Mouse (Mus musculus): Measurements from ENCODE around the gene Cers1. TPM values are rescaled to one million over a fixed set of nuclear protein-coding genes. Genes with fewer than 3 reads are reported as not detected.

Gene Cers1
- polyA plus RNA-seq, 1 experiment from 2014 or later = 20.8 TPM

- Histone ChIP-seq H3K27me3 (replicated peaks; ENCODE audit: control insufficient read depth, insufficient read depth, low read length) (no peaks in the 10 kb centered on the region), H3K4me3 (ENCODE audit: low read depth, low read length) (no peak within 1 kb of the TSS), H3K9me3 (replicated peaks; ENCODE audit: control insufficient read depth, low read length) (no peaks in the 10 kb centered on the region), H3K4me1 (ENCODE audit: control insufficient read depth, insufficient read depth, low read length) (peaks cover 18% of the 10 kb centered on the region), H3K36me3 (ENCODE audit: control insufficient read depth, insufficient read depth, low read length) (peaks cover 70% of the 10 kb centered on the region), H3K4me2 (ENCODE audit: low read length) (peak within 1 kb of the TSS; percentile 28; the same call in 1 of the 2 replicates), H3K9ac (ENCODE audit: low read length) (peak within 1 kb of the TSS; percentile 37), H3K27ac (ENCODE audit: low read depth, low read length) (no peak within 1 kb of the TSS)
- 29% methylated on average over 14 of the region's 14 CpGs for WGBS
- ATAC-seq = no peak
- DNase-seq (ENCODE audit: low spot score) = no peak
Observed at GRCm38 (mm10) chr8:70329124-70329834, 13.7 kb downstream of the Cers1 start, which contains the start of gene Gdf1. TSS of gene Gdf1 (plus strand) at chr8:70329817.

- peak overlapping the region; percentile 37 for H3K9ac ChIP-seq (ENCODE audit: low read length)
- DNase-seq (ENCODE audit: low spot score) = no peak
Observed at GRCm38 (mm10) chr8:70329835-70330740, 14.5 kb downstream of the Cers1 start.

GRCm38 (mm10) chr8:70330741-70331364 lies 15.3 kb downstream of the Cers1 start:
- Histone ChIP-seq H3K9ac (ENCODE audit: low read length) (peak overlapping the region; percentile 37), H3K4me3 (ENCODE audit: low read depth, low read length) (no peak overlapping the region), H3K27me3 (replicated peaks; ENCODE audit: control insufficient read depth, insufficient read depth, low read length) (no peaks in the 10 kb centered on the region), H3K4me1 (ENCODE audit: control insufficient read depth, insufficient read depth, low read length) (peaks cover 18% of the 10 kb centered on the region), H3K27ac (ENCODE audit: low read depth, low read length) (0 out of 2 replicates have a peak overlapping the region, but pooled peaks have one; percentile 5), H3K9me3 (replicated peaks; ENCODE audit: control insufficient read depth, low read length) (no peaks in the 10 kb centered on the region), H3K4me2 (ENCODE audit: low read length) (peak overlapping the region; percentile 28; the same call in 1 of the 2 replicates), H3K36me3 (ENCODE audit: control insufficient read depth, insufficient read depth, low read length) (peaks cover 74% of the 10 kb centered on the region)
- peak; percentile 71 for DNase-seq (ENCODE audit: low spot score)
- 30% methylated on average over 53 of the region's 53 CpGs for WGBS
- ATAC-seq = peak; percentile 81

More at GRCm38 (mm10) chr8:70329835-70330740, 14.5 kb downstream of the Cers1 start:
- Histone ChIP-seq H3K4me3 (ENCODE audit: low read depth, low read length) (no peak overlapping the region), H3K4me2 (ENCODE audit: low read length) (peak overlapping the region; percentile 28; the same call in 1 of the 2 replicates), H3K27ac (ENCODE audit: low read depth, low read length) (no peak overlapping the region), H3K27me3 (replicated peaks; ENCODE audit: control insufficient read depth, insufficient read depth, low read length) (no peaks in the 10 kb centered on the region), H3K36me3 (ENCODE audit: control insufficient read depth, insufficient read depth, low read length) (peaks cover 71% of the 10 kb centered on the region), H3K4me1 (ENCODE audit: control insufficient read depth, insufficient read depth, low read length) (peaks cover 18% of the 10 kb centered on the region), H3K9me3 (replicated peaks; ENCODE audit: control insufficient read depth, low read length) (no peaks in the 10 kb centered on the region)
- ATAC-seq = peak; percentile 10
- 9% methylated on average over 45 of the region's 45 CpGs for WGBS

- Histone ChIP-seq H3K36me3 (ENCODE audit: control insufficient read depth, insufficient read depth, low read length) (peaks cover 81% of the 10 kb centered on the region), H3K4me2 (ENCODE audit: low read length) (0 out of 2 replicates have a peak overlapping the region, but pooled peaks have one; percentile 1), H3K4me1 (ENCODE audit: control insufficient read depth, insufficient read depth, low read length) (peaks cover 18% of the 10 kb centered on the region), H3K9me3 (replicated peaks; ENCODE audit: control insufficient read depth, low read length) (no peaks in the 10 kb centered on the region), H3K9ac (ENCODE audit: low read length) (peak overlapping the region; percentile 43; the same call in 1 of the 2 replicates), H3K27ac (ENCODE audit: low read depth, low read length) (no peak overlapping the region), H3K4me3 (ENCODE audit: low read depth, low read length) (no peak overlapping the region), H3K27me3 (replicated peaks; ENCODE audit: control insufficient read depth, insufficient read depth, low read length) (no peaks in the 10 kb centered on the region)
- 70% methylated on average over 19 of the region's 19 CpGs for WGBS
- no peak for DNase-seq (ENCODE audit: low spot score)
- no peak for ATAC-seq
Observed at GRCm38 (mm10) chr8:70331526-70331925, 16.0 kb downstream of the Cers1 start.

- H3K27ac ChIP-seq (ENCODE audit: low read depth, low read length) = no peak overlapping the region
- H3K9me3 ChIP-seq (replicated peaks; ENCODE audit: control insufficient read depth, low read length) = no peaks in the 10 kb centered on the region
- H3K27me3 ChIP-seq (replicated peaks; ENCODE audit: control insufficient read depth, insufficient read depth, low read length) = no peaks in the 10 kb centered on the region
- peak overlapping the region; percentile 22; the same call in 1 of the 2 replicates for H3K4me2 ChIP-seq (ENCODE audit: low read length)
- WGBS = 21% methylated on average over 41 of the region's 41 CpGs
- H3K4me3 ChIP-seq (ENCODE audit: low read depth, low read length) = no peak overlapping the region
- 0 out of 2 replicates have a peak overlapping the region, but pooled peaks have one; percentile 21 for H3K9ac ChIP-seq (ENCODE audit: low read length)
- peaks cover 18% of the 10 kb centered on the region for H3K4me1 ChIP-seq (ENCODE audit: control insufficient read depth, insufficient read depth, low read length)
- ATAC-seq (peak; percentile 84), DNase-seq (ENCODE audit: low spot score) (peak; percentile 85)
- peaks cover 87% of the 10 kb centered on the region for H3K36me3 ChIP-seq (ENCODE audit: control insufficient read depth, insufficient read depth, low read length)
Observed at GRCm38 (mm10) chr8:70332070-70332877, 16.7 kb downstream of the Cers1 start.

- 97% methylated on average over 6 of the region's 6 CpGs for WGBS
- Histone ChIP-seq H3K4me2 (ENCODE audit: low read length) (no peak overlapping the region), H3K9ac (ENCODE audit: low read length) (no peak overlapping the region), H3K4me1 (ENCODE audit: control insufficient read depth, insufficient read depth, low read length) (peaks cover 18% of the 10 kb centered on the region), H3K4me3 (ENCODE audit: low read depth, low read length) (no peak overlapping the region), H3K27me3 (replicated peaks; ENCODE audit: control insufficient read depth, insufficient read depth, low read length) (no peaks in the 10 kb centered on the region), H3K36me3 (ENCODE audit: control insufficient read depth, insufficient read depth, low read length) (peaks cover 88% of the 10 kb centered on the region), H3K9me3 (replicated peaks; ENCODE audit: control insufficient read depth, low read length) (no peaks in the 10 kb centered on the region), H3K27ac (ENCODE audit: low read depth, low read length) (no peak overlapping the region)
- DNase-seq (ENCODE audit: low spot score) (no peak), ATAC-seq (no peak)
Observed at GRCm38 (mm10) chr8:70332878-70333202, 17.3 kb downstream of the Cers1 start.

GRCm38 (mm10) chr8:70338931-70339330 lies 23.4 kb downstream of the Cers1 start:
- H3K27ac ChIP-seq (ENCODE audit: low read depth, low read length) = no peak overlapping the region
- DNase-seq (ENCODE audit: low spot score) (no peak), ATAC-seq (no peak)
- WGBS = 96% methylated on average over 7 of the region's 7 CpGs
- no peak overlapping the region for H3K9ac ChIP-seq (ENCODE audit: low read length)
- no peaks in the 10 kb centered on the region for H3K9me3 ChIP-seq (replicated peaks; ENCODE audit: control insufficient read depth, low read length)
- H3K36me3 ChIP-seq (ENCODE audit: control insufficient read depth, insufficient read depth, low read length) = peaks cover 100% of the 10 kb centered on the region
- no peak overlapping the region for H3K4me2 ChIP-seq (ENCODE audit: low read length)
- H3K4me1 ChIP-seq (ENCODE audit: control insufficient read depth, insufficient read depth, low read length) = no peaks in the 10 kb centered on the region
- H3K4me3 ChIP-seq (ENCODE audit: low read depth, low read length) = no peak overlapping the region
- H3K27me3 ChIP-seq (replicated peaks; ENCODE audit: control insufficient read depth, insufficient read depth, low read length) = no peaks in the 10 kb centered on the region

- Histone ChIP-seq H3K27me3 (replicated peaks; ENCODE audit: control insufficient read depth, insufficient read depth, low read length) (no peaks in the 10 kb centered on the region), H3K4me2 (ENCODE audit: low read length) (no peak overlapping the region), H3K36me3 (ENCODE audit: control insufficient read depth, insufficient read depth, low read length) (peaks cover 87% of the 10 kb centered on the region), H3K27ac (ENCODE audit: low read depth, low read length) (no peak overlapping the region), H3K4me3 (ENCODE audit: low read depth, low read length) (no peak overlapping the region), H3K9ac (ENCODE audit: low read length) (no peak overlapping the region), H3K9me3 (replicated peaks; ENCODE audit: control insufficient read depth, low read length) (no peaks in the 10 kb centered on the region), H3K4me1 (ENCODE audit: control insufficient read depth, insufficient read depth, low read length) (no peaks in the 10 kb centered on the region)
- ATAC-seq (no peak), DNase-seq (ENCODE audit: low spot score) (no peak)
- WGBS = 93% methylated on average over 7 of the region's 7 CpGs
Observed at GRCm38 (mm10) chr8:70340659-70341058, 25.1 kb downstream of the Cers1 start.
